Mouse (Mus musculus) E14TG2a.4 (cell line): ENCODE results near the gene Triobp.

ENCODE experiments used
- H3K27me3 ChIP-seq: 2 replicates; pipeline ENCODE4 v1.6.1; 2014; ENCODE audit warnings: low read length, control low read depth; ENCODE audit not compliant: insufficient read depth
- H3K36me3 ChIP-seq: 2 replicates; pipeline ENCODE4 v1.6.1; 2014; ENCODE audit warnings: low read length, control low read depth; ENCODE audit not compliant: insufficient read depth
- H3K4me1 ChIP-seq: replicated peaks from 2 replicates; pipeline ENCODE4 v1.6.1; 2014; ENCODE audit warnings: low read depth, low read length, control low read depth
- H3K4me3 ChIP-seq: replicated peaks from 2 replicates; pipeline ENCODE4 v1.5.1; 2014; ENCODE audit warnings: mild to moderate bottlenecking, low read length
- H3K9me3 ChIP-seq: 2 replicates; pipeline ENCODE4 v1.6.1; 2014; ENCODE audit warnings: low read length, control low read depth
- CTCF ChIP-seq: conservative IDR thresholded peaks from 2 replicates; pipeline ENCODE4 v1.5.1; 2014; ENCODE audit warnings: low read length
- NANOG ChIP-seq: IDR thresholded peaks from 2 replicates; pipeline ENCODE4 v1.6.1; 2014; ENCODE audit warnings: borderline replicate concordance, low read length, mixed read lengths
- POU5F1 ChIP-seq: IDR thresholded peaks from 2 replicates; pipeline ENCODE4 v1.6.1; 2014; ENCODE audit warnings: low read length, borderline replicate concordance

Triobp gene

GRCm38 (mm10) chr15:78946232-78946631 lies 1.3 kb upstream of the Triobp start:
- Histone ChIP-seq H3K9me3 (no peaks in the 10 kb centered on the region), H3K4me1 (peaks cover 43% of the 10 kb centered on the region), H3K4me3 (no peak overlapping the region), H3K27me3 (peaks cover 42% of the 10 kb centered on the region), H3K36me3 (peaks cover 8% of the 10 kb centered on the region)
- no peak for TF ChIP-seq NANOG
- no peak for TF ChIP-seq CTCF
- TF ChIP-seq POU5F1, result no peak

DNA sequence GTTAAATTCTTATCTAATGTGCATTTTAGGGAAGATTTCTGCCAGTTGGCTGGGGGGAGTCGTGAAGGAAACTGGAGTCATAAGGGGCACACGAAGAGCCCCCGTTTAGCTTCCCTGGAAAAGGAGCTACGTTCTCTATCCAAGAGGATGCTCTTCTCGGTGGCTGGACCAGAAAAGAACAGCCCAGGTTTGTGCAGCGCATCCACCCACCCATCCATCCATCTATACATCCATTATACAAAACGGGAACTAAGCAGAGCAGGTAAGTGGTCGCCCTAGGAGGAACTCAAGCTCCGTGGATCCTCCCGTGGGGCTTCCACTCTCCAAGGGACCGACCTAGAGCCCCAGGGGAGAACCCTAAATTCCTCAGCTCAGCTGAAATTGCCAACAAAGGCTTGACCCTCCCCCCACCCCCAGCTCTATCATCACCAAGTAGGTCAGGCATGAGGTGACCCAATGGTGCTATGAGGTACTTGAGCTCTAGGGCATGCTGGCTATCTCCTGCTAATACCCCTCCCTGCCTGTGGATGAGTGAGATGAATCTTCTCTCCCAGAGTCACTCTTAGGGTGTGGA lies 715 bp downstream of the Triobp start:
- TF ChIP-seq CTCF (no peak), NANOG (no peak), POU5F1 (no peak)
- Histone ChIP-seq H3K4me1 (peaks cover 29% of the 10 kb centered on the region), H3K9me3 (no peaks in the 10 kb centered on the region), H3K36me3 (no peaks in the 10 kb centered on the region), H3K4me3 (peak overlapping the region; percentile 75), H3K27me3 (peaks cover 42% of the 10 kb centered on the region)

DNA sequence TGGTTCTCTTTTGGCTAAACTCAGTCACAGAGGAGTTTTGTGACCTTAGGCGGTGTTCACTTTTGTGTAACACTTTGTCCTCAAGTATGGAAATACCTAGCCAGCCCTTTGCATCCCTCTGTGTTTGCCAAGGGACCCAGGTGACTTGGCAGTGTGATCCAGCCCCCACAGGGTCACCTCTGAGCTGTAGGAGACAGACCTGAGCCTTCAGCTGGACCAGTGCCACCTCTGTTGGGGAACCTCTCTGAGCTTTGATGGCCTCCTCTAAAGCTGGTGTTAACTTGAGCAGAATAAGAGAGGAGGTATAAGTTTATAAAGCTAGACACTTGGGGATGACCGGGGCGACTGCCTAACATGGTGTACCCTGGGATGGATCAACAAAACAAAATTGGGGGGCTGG lies 1.4 kb downstream of the Triobp start:
- peaks cover 42% of the 10 kb centered on the region for H3K27me3 ChIP-seq
- no peak for TF ChIP-seq CTCF
- TF ChIP-seq NANOG, result no peak
- no peak for TF ChIP-seq POU5F1
- peaks cover 28% of the 10 kb centered on the region for H3K4me1 ChIP-seq
- no peak overlapping the region; the same call in 1 of the 2 replicates for H3K4me3 ChIP-seq
- no peaks in the 10 kb centered on the region for H3K9me3 ChIP-seq
- no peaks in the 10 kb centered on the region for H3K36me3 ChIP-seq

GRCm38 (mm10) chr15:78955663-78956062 lies 8.1 kb downstream of the Triobp start:
- Histone ChIP-seq H3K36me3 (peaks cover 8% of the 10 kb centered on the region), H3K4me1 (peaks cover 35% of the 10 kb centered on the region), H3K27me3 (peaks cover 16% of the 10 kb centered on the region), H3K9me3 (no peaks in the 10 kb centered on the region), H3K4me3 (no peak overlapping the region)
- TF ChIP-seq NANOG (no peak), CTCF (no peak), POU5F1 (no peak)

DNA sequence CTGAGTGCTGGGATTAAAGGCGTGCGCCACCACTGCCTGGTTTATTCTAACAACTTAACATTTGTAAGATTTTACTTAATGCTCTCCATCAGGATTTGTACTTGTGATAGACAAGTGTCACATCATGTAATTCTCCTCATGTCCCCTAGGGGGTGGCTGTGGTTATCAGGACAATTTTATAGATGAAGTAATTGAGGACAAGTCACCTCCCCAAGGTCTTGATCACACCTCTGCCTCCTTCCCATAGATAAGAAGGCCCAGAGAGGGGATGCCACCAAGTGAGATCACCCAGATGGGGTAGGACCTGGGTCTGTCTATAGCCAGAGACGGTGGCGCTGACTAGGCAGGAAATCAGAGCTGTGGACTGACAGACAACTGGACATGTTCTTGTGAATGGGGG lies 8.8 kb downstream of the Triobp start:
- Histone ChIP-seq H3K4me3 (no peak overlapping the region), H3K9me3 (no peaks in the 10 kb centered on the region), H3K27me3 (peaks cover 16% of the 10 kb centered on the region), H3K36me3 (peaks cover 12% of the 10 kb centered on the region), H3K4me1 (peaks cover 35% of the 10 kb centered on the region)
- TF ChIP-seq POU5F1, result no peak
- TF ChIP-seq CTCF, result peak; percentile 57
- TF ChIP-seq NANOG, result no peak

DNA sequence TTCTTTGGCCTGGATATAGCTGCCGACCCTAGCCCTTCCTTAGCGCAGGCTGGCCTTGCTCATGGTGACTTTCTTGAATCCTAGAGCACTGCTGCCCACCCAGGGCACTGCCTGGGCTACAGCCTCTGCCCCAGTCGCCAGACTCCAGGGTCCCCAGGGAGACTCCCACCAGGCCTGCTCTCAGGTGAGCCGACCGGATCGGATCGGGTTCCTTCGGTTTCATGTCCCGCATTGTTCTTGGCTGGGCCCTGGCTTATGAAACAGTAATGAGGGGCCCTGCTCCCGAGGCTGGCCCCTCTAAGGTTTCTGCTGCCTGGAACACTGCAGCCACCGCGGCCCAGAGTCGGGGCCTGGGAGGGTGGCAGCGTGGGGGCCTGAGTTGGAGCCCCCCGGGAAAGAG lies 9.5 kb downstream of the Triobp start:
- H3K4me3 ChIP-seq, result peak overlapping the region; percentile 64
- TF ChIP-seq NANOG (no peak), CTCF (no peak), POU5F1 (no peak)
- no peaks in the 10 kb centered on the region for H3K9me3 ChIP-seq

DNA sequence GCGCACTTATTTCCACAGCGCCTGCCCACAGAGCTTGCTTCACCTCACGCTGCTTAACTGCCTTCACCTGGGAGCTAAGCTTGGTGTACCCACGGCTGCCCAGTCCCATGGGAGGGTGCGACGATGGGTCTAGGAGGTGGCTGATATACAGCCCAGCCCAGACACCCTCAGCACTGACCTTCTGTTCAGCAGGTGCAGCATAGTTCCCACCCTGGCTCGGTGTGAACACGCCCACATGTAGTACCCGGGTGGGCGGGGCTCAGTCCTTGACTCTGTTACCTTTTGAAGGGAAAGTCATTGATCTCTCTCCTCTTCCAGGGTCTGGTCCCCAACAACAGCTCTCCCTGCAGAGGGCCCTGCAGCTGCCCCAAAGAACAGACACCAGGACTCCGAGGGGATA lies 12.0 kb downstream of the Triobp start:
- H3K4me3 ChIP-seq, result peak overlapping the region; percentile 17; the same call in 1 of the 2 replicates
- no peak for TF ChIP-seq CTCF
- TF ChIP-seq POU5F1, result no peak
- no peak for TF ChIP-seq NANOG
- H3K9me3 ChIP-seq, result no peaks in the 10 kb centered on the region
- peaks cover 16% of the 10 kb centered on the region for H3K27me3 ChIP-seq
- H3K36me3 ChIP-seq, result peaks cover 16% of the 10 kb centered on the region
- H3K4me1 ChIP-seq, result peaks cover 50% of the 10 kb centered on the region

More for the DNA sequence above, 9.5 kb downstream of the Triobp start:
- H3K36me3 ChIP-seq, result peaks cover 16% of the 10 kb centered on the region
- peaks cover 16% of the 10 kb centered on the region for H3K27me3 ChIP-seq
- peaks cover 35% of the 10 kb centered on the region for H3K4me1 ChIP-seq

DNA sequence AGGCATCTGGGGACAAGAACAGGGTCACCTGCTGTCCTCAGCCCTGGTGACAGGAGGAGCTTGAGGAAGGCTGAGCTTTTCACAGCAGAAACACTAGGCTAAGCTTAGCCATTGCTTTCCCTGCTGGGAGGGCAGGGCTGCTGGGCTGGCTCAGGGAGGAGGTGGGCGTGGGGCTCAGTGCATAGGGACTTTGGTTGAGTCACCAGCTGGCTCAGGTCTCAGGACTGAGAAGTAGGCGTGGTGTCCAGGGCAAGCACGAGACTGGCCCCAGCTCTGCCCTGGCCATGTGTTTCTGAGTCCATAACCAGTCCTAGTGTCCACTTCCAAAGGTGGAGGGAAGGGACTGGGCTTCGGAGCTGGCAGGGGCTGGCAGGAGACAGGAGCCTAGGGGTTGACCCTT lies 12.6 kb downstream of the Triobp start:
- peaks cover 16% of the 10 kb centered on the region for H3K36me3 ChIP-seq
- no peak overlapping the region for H3K4me3 ChIP-seq
- TF ChIP-seq NANOG, result no peak
- no peak for TF ChIP-seq POU5F1
- TF ChIP-seq CTCF, result no peak
- H3K9me3 ChIP-seq, result no peaks in the 10 kb centered on the region
- peaks cover 50% of the 10 kb centered on the region for H3K4me1 ChIP-seq
- peaks cover 16% of the 10 kb centered on the region for H3K27me3 ChIP-seq

DNA sequence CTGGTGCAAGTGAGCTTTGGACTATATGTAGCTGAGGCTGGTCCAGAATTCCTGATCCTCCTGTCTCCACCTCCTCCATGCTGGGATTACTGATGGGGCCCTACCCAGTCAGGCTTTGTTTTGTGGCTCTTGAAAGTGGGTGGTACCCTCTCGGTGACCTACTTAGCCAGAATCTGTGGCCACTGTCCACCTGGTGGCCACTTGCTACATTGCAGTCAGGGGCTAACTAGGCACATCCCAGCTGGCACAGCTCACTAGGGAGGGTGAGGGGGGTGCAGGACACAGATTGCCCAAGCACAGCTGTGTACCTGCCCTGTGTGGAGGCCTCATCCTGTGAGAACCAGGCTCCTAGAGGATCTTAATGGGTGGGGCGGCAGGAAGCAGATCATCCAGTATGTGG lies 15.4 kb downstream of the Triobp start:
- Histone ChIP-seq H3K9me3 (no peaks in the 10 kb centered on the region), H3K27me3 (peaks cover 32% of the 10 kb centered on the region), H3K4me1 (peaks cover 52% of the 10 kb centered on the region), H3K36me3 (peaks cover 16% of the 10 kb centered on the region), H3K4me3 (no peak overlapping the region)
- TF ChIP-seq CTCF (peak; percentile 62), POU5F1 (no peak), NANOG (no peak)
